Mouse (Mus musculus) stomach, embryonic 14.5 days (tissue): ENCODE data around the gene Bcl2l15. TPM values are rescaled to one million over a fixed set of nuclear protein-coding genes. Genes with fewer than 3 reads are reported as not detected.
"Not testable (repeated sequence)": the region's sequence is repeated elsewhere in the genome, so short reads cannot be mapped to it uniquely, and the experiment has no call there.

Source experiments
- ATAC-seq: fragments of 200-750 bp; cut with Nextera tagmentation; 2 replicates; pipeline ENCODE4 v1.8.0; 2017; ENCODE audit warnings: low read depth, moderate TSS enrichment; ENCODE audit not compliant: insufficient number of reproducible peaks, insufficient read depth, low FRiP score
- H3K27ac ChIP-seq: fragments of 300-500 bp; sonication (generic); 2 replicates; pipeline ENCODE4 v1.5.1; 2014; ENCODE audit warnings: mild to moderate bottlenecking, low read length, moderate library complexity, mixed read lengths
- H3K27me3 ChIP-seq: fragments of 300-500 bp; sonication (generic); 2 replicates; pipeline ENCODE4 v1.6.1; 2014; ENCODE audit warnings: low read length, control low read depth, mixed read lengths; ENCODE audit not compliant: control insufficient read depth, insufficient read depth
- H3K36me3 ChIP-seq: fragments of 300-500 bp; sonication (generic); 2 replicates; pipeline ENCODE4 v1.6.1; 2014; ENCODE audit warnings: mild to moderate bottlenecking, control low read depth, low read length, moderate library complexity, mixed read lengths; ENCODE audit not compliant: control insufficient read depth, insufficient read depth
- H3K4me1 ChIP-seq: fragments of 300-500 bp; sonication (generic); 2 replicates; pipeline ENCODE4 v1.6.1; 2014; ENCODE audit warnings: low read length, control low read depth, mixed read lengths; ENCODE audit not compliant: control insufficient read depth, insufficient read depth
- H3K4me2 ChIP-seq: fragments of 300-500 bp; sonication (generic); replicated peaks from 2 replicates; pipeline ENCODE4 v1.6.1; 2014; ENCODE audit warnings: low read depth, low read length, control low read depth
- H3K4me3 ChIP-seq: fragments of 300-500 bp; sonication (generic); 2 replicates; pipeline ENCODE4 v1.5.1; 2014; ENCODE audit warnings: low read depth, low read length, control low read depth
- H3K9ac ChIP-seq: fragments of 300-500 bp; sonication (generic); replicated peaks from 2 replicates; pipeline ENCODE4 v1.6.1; 2014; ENCODE audit warnings: low read depth, mild to moderate bottlenecking, control low read depth, low read length, moderate library complexity, mixed read lengths
- H3K9me3 ChIP-seq: fragments of 300-500 bp; sonication (generic); 2 replicates; pipeline ENCODE4 v1.6.1; 2016; ENCODE audit warnings: low read depth, low read length, control low read depth; ENCODE audit not compliant: control insufficient read depth
- WGBS: fragments of 180-500 bp; shearing (Covaris S2); extraction: QIAGEN DNeasy Blood & Tissue Kit; methylation state at CpG from one replicate; pipeline ENCODE4 v1.1.7; 2014; 5-methylcytosine and 5-hydroxymethylcytosine counted together
- polyA plus RNA-seq: library from polyadenylated mRNA; unstranded; fragments of >200 nt; fragmentation: Nextera tagmentation; extraction: Ambion mirVana; gene quantifications from 2 replicates; pipeline ENCODE4 v1.2.1, GENCODE M21; 2014

Gene Bcl2l15
- polyA plus RNA-seq, 1 experiment from 2014 or later, result 0.54 TPM

DNA sequence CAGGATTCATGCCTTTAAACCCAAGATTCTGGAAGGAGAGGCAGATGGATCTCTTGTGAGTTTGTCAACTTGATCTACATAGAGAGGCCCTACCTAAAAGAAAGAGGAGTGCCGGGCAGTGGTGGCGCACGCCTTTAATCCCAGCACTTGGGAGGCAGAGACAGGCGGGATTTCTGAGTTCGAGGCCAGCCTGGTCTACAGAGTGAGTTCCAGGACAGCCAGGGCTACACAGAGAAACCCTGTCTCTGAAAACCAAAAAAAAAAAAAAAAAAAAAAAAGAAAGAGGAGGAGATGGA, 40.3 kb upstream of the Bcl2l15 start:
- not testable (repeated sequence) for H3K9me3 ChIP-seq, H3K4me3 ChIP-seq, H3K9ac ChIP-seq, H3K27ac ChIP-seq, ATAC-seq, H3K27me3 ChIP-seq, H3K36me3 ChIP-seq
- peak overlapping the region; percentile 88; the same call in 1 of the 2 replicates for H3K4me2 ChIP-seq
- H3K4me1 ChIP-seq, result peaks cover 13% of the 10 kb centered on the region; the same call in 1 of the 2 replicates
- WGBS, result 83% methylated on average over 5 of the region's 5 CpGs

DNA sequence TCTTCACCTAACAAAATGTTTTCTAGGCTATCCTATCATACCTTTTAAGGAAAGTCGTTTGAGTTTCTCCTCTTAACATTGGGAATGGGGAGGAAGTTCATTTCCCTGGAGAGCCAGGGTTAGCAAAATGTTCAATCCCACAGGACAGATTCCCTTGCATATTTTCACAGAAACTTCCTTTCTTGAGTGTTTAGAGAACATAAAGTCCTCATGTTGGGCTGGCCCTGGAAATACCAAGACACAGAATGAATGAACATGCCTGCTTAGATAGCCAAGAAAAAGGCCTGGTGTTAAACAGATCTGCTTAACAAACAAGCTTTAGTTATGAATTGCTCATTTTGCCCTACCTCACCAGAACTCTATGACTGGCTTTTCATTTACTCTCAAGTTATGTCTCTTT, 39.8 kb upstream of the Bcl2l15 start:
- WGBS, result 70% methylated on average over 1 of the region's 1 CpGs
- Histone ChIP-seq H3K27me3 (no peaks in the 10 kb centered on the region), H3K27ac (no peak overlapping the region), H3K4me3 (no peak overlapping the region), H3K4me2 (no peak overlapping the region), H3K4me1 (peaks cover 13% of the 10 kb centered on the region; the same call in 1 of the 2 replicates), H3K9me3 (no peaks in the 10 kb centered on the region), H3K36me3 (no peaks in the 10 kb centered on the region), H3K9ac (no peak overlapping the region)
- ATAC-seq, result no peak

- H3K9me3 ChIP-seq, result no peaks in the 10 kb centered on the region
- H3K27me3 ChIP-seq, result no peaks in the 10 kb centered on the region
- H3K4me2 ChIP-seq, result no peak overlapping the region
- H3K4me3 ChIP-seq, result no peak overlapping the region
- ATAC-seq, result no peak
- 63% methylated on average over 2 of the region's 2 CpGs for WGBS
- no peak overlapping the region for H3K27ac ChIP-seq
- H3K4me1 ChIP-seq, result no peaks in the 10 kb centered on the region
- no peaks in the 10 kb centered on the region; the same call in 1 of the 2 replicates for H3K36me3 ChIP-seq
- no peak overlapping the region for H3K9ac ChIP-seq
Observed at GRCm38 (mm10) chr3:103796389-103796788, 36.0 kb upstream of the Bcl2l15 start.

GRCm38 (mm10) chr3:103799507-103799906, 32.9 kb upstream of the Bcl2l15 start:
- Histone ChIP-seq H3K4me1 (no peaks in the 10 kb centered on the region), H3K27ac (no peak overlapping the region), H3K4me2 (no peak overlapping the region), H3K36me3 (peaks cover 19% of the 10 kb centered on the region), H3K27me3 (no peaks in the 10 kb centered on the region), H3K9me3 (no peaks in the 10 kb centered on the region), H3K9ac (no peak overlapping the region), H3K4me3 (no peak overlapping the region)
- ATAC-seq, result 0 out of 2 replicates have a peak, but pooled peaks have one; percentile 58
- 76% methylated on average over 2 of the region's 2 CpGs for WGBS

DNA sequence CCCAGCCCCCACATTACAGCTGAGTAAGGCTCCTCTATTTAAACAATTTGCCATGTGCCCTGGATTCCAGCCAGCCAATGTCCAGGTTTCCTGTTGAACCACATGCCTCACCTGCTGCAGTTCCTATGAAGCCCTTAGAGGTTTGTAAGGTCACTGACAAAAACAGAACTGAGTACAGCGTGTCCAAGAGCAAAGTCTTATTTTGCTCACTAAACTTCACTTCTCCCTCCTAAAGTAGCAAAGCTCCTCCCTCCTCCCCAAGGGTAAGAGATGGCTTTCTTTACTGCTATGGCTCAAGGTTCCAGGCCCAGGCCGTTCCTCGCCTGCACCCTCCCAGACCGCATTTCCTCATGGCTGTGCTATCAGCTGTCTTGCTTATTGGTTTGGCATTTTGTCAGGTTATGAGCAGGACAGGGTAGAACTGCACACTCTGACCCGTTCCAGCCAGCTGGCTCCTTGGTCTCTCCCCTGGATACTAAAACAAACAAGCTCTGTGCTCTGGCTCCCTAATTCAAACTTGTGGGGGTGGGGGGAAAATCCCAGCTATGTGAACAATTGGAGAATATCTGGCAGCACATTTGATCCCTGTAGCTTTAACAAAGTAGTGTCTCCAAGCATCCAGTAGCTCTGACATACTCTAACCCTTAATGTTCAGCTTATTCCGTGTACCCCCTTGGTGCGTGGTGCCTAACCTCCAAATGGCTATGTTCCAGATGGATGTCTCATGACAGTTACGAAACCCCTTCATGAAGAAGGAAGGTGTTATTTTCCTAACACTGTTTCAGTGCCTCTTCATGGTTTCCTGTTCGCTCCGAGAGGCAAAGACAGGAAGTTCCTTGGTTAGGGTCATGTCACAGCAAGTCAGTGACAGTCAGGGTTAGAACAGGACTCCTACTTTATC, 30.5 kb upstream of the Bcl2l15 start:
- Histone ChIP-seq H3K4me3 (no peak overlapping the region), H3K27ac (peak overlapping the region; percentile 44; the same call in 1 of the 2 replicates), H3K9ac (no peak overlapping the region), H3K9me3 (no peaks in the 10 kb centered on the region), H3K4me2 (no peak overlapping the region), H3K27me3 (no peaks in the 10 kb centered on the region), H3K36me3 (peaks cover 27% of the 10 kb centered on the region), H3K4me1 (no peaks in the 10 kb centered on the region)
- ATAC-seq, result peak; percentile 72; the same call in 1 of the 2 replicates
- 62% methylated on average over 10 of the region's 10 CpGs for WGBS

- Histone ChIP-seq H3K4me1 (no peaks in the 10 kb centered on the region; the same call in 1 of the 2 replicates), H3K36me3 (peaks cover 27% of the 10 kb centered on the region), H3K4me3 (no peak overlapping the region), H3K9me3 (no peaks in the 10 kb centered on the region), H3K27ac (no peak overlapping the region), H3K9ac (no peak overlapping the region), H3K27me3 (no peaks in the 10 kb centered on the region), H3K4me2 (no peak overlapping the region)
- ATAC-seq, result no peak
- WGBS, result 83% methylated on average over 8 of the region's 8 CpGs
Observed at GRCm38 (mm10) chr3:103802861-103803260, 29.5 kb upstream of the Bcl2l15 start.

DNA sequence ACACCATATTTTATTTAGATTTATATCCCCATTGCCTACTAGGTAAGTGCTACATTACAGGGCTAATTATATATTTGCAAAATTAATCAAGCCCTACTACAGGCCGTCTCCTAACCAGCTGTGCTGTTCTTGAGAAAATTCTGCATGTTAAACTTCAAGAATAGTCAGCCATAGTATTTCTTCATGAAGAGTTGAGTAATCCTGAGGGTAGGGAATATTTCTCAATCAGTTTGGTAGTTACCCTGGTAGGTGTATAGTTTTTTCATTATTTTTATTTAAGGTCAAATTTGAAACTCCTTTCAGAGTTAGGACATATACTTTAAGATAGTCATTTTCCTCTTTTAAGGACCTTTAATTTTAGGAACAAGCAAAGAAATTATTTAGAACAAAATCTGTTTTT, 26.7 kb upstream of the Bcl2l15 start:
- Histone ChIP-seq H3K4me1 (peaks cover 3% of the 10 kb centered on the region; the same call in 1 of the 2 replicates), H3K9me3 (no peaks in the 10 kb centered on the region), H3K9ac (no peak overlapping the region), H3K36me3 (peaks cover 27% of the 10 kb centered on the region), H3K4me3 (no peak overlapping the region), H3K27me3 (no peaks in the 10 kb centered on the region), H3K4me2 (no peak overlapping the region), H3K27ac (no peak overlapping the region)
- no peak for ATAC-seq
- 85% methylated on average over 1 of the region's 1 CpGs for WGBS

GRCm38 (mm10) chr3:103808891-103809798, 23.3 kb upstream of the Bcl2l15 start, which contains the start of the genes Dclre1b, Ap4b1 and Gm43064:
Dclre1b (minus strand) TSS chr3:103809444.
Ap4b1 (plus strand) TSS chr3:103809520.
Gm43064 (plus strand) TSS chr3:103809573.
- peak within 1 kb of the TSS; percentile 77 for H3K9ac ChIP-seq
- peak; percentile 97 for ATAC-seq
- peak within 1 kb of the TSS; percentile 88 for H3K27ac ChIP-seq
- no peaks in the 10 kb centered on the region for H3K27me3 ChIP-seq
- no peaks in the 10 kb centered on the region for H3K9me3 ChIP-seq
- WGBS, result under 1% methylated on average over 58 of the region's 70 CpGs
- peak within 1 kb of the TSS; percentile 81 for H3K4me3 ChIP-seq
- peaks cover 3% of the 10 kb centered on the region; the same call in 1 of the 2 replicates for H3K4me1 ChIP-seq
- H3K36me3 ChIP-seq, result peaks cover 12% of the 10 kb centered on the region; the same call in 1 of the 2 replicates
- peak within 1 kb of the TSS; percentile 69 for H3K4me2 ChIP-seq
